Mouse (Mus musculus) small intestine, adult 2 months (tissue): ENCODE measurements around the gene Hcar1. TPM values are rescaled to one million over a fixed set of nuclear protein-coding genes. Genes with fewer than 3 reads are reported as not detected.

Experiments
- H3K27ac ChIP-seq: fragments of 200-500 bp; 2 replicates; pipeline ENCODE4 v1.5.1; 2012; ENCODE audit warnings: low read depth, low read length, control low read depth, inconsistent platforms; ENCODE audit not compliant: insufficient read depth
- H3K27me3 ChIP-seq: fragments of 200-500 bp; 2 replicates; pipeline ENCODE4 v1.6.1; 2012; ENCODE audit warnings: mild to moderate bottlenecking, moderate library complexity, low read length, inconsistent platforms; ENCODE audit not compliant: control insufficient read depth, insufficient read depth
- H3K36me3 ChIP-seq: fragments of 200-500 bp; 2 replicates; pipeline ENCODE4 v1.6.1; 2012; ENCODE audit warnings: mild to moderate bottlenecking, low read length, control low read depth, inconsistent platforms; ENCODE audit not compliant: control insufficient read depth, insufficient read depth
- H3K4me1 ChIP-seq: fragments of 200-500 bp; 2 replicates; pipeline ENCODE4 v1.6.1; 2012; ENCODE audit warnings: low read length, inconsistent platforms, mixed read lengths; ENCODE audit not compliant: control insufficient read depth, insufficient read depth, insufficient read length
- H3K4me3 ChIP-seq: fragments of 200-500 bp; 2 replicates; pipeline ENCODE4 v1.5.1; 2012; ENCODE audit warnings: low read depth, mild to moderate bottlenecking, control low read depth, inconsistent platforms, low read length, moderate library complexity
- CTCF ChIP-seq: fragments of 200-500 bp; IDR thresholded peaks from 2 replicates; pipeline ENCODE4 v1.5.1; 2012; ENCODE audit warnings: low read depth, mild to moderate bottlenecking, control low read depth, inconsistent platforms, low read length, moderate library complexity, mixed read lengths; ENCODE audit not compliant: insufficient replicate concordance, insufficient read length; ENCODE audit errors: extremely low read depth
- POLR2A ChIP-seq: fragments of 200-500 bp; IDR thresholded peaks from 2 replicates; pipeline ENCODE4 v1.6.1; 2012; ENCODE audit warnings: low read depth, mild to moderate bottlenecking, control low read depth, inconsistent platforms, low read length, moderate library complexity
- WGBS: fragments of 180-500 bp; shearing (Covaris S2); methylation state at CpG from one replicate; pipeline ENCODE4 v1.1.7; 2018; 5-methylcytosine and 5-hydroxymethylcytosine counted together
- polyA plus RNA-seq: library from polyadenylated mRNA; depleted of rRNA; stranded (reverse); fragments of >200 nt; gene quantifications from 2 replicates; pipeline ENCODE4 v1.2.3, GENCODE M21; 2012

The Hcar1 gene
- polyA plus RNA-seq, 1 experiment, result 3.9 TPM

DNA sequence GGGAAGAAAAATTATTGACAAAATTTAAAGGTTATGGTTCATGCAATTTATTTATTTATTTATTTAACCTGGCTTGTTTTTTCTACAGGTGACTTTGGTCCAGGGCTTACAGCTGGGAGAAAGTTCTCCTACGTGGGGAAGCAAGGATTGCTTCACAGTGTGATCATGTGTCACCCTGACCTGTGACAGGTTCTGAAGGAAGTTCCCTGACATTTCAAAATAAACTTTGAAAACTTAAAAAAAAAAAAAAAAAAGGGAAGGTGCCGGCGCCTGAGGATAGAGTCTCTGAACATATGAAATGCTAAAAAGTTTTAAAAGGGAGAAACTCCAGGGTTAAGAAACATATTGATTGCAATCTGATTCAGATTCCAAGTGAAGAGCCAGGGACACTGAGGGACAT lies 6.5 kb upstream of the Hcar1 start:
- TF ChIP-seq POLR2A, result no peak
- TF ChIP-seq CTCF, result no peak
- Histone ChIP-seq H3K36me3 (no peaks in the 10 kb centered on the region), H3K4me1 (no peaks in the 10 kb centered on the region), H3K4me3 (no peak overlapping the region), H3K27ac (no peak overlapping the region), H3K27me3 (no peaks in the 10 kb centered on the region)
- WGBS, result 71% methylated on average over 3 of the region's 3 CpGs

DNA sequence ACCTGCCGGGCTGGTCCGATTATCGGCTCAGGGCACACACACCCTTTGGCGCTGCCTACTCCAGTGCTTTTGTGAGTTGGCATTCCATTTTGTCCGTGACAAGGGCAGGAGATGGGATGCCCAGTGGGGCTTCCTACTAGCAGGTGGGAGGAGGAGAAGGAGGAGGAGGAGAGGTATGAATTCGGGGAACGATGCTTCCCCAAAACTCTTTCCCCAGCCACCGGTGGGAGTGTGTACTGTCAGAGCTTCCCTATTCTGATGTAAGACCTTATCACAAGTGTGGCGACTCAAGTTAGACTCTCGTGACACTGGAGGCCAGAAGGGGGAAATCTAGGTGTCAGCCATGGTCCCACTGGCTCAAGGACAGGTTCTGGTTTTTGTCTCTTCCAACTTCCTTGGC lies 4.5 kb upstream of the Hcar1 start:
- Histone ChIP-seq H3K27ac (no peak overlapping the region), H3K27me3 (no peaks in the 10 kb centered on the region), H3K36me3 (no peaks in the 10 kb centered on the region), H3K4me1 (peaks cover 8% of the 10 kb centered on the region), H3K4me3 (no peak overlapping the region)
- 49% methylated on average over 10 of the region's 10 CpGs for WGBS
- TF ChIP-seq CTCF, result no peak
- TF ChIP-seq POLR2A, result no peak

DNA sequence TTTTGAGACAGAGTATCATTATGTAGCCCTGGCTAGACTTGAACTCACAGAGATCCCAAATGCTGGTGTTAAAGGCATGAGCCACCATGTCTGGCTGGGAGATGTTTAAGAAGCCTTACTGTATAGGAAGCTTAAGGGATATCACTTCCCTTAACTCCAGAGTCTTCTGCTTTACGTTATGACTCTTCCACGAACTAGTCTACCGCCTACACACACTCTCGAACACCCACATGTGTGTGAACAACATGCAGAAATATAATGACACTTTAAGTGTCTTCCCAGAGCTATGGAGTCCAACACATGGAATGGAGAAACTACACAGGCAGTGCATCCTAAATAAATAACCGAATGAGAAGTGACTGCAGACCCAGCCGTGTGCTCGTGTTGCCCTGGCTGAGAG lies 4.1 kb upstream of the Hcar1 start:
- no peaks in the 10 kb centered on the region for H3K36me3 ChIP-seq
- WGBS, result 62% methylated on average over 7 of the region's 7 CpGs
- no peak overlapping the region for H3K27ac ChIP-seq
- peaks cover 8% of the 10 kb centered on the region for H3K4me1 ChIP-seq
- no peaks in the 10 kb centered on the region for H3K27me3 ChIP-seq
- H3K4me3 ChIP-seq, result no peak overlapping the region
- TF ChIP-seq POLR2A (no peak), CTCF (no peak)

- no peaks in the 10 kb centered on the region for H3K27me3 ChIP-seq
- H3K4me3 ChIP-seq, result no peak overlapping the region
- H3K4me1 ChIP-seq, result peaks cover 8% of the 10 kb centered on the region
- no peaks in the 10 kb centered on the region for H3K36me3 ChIP-seq
- no peak overlapping the region for H3K27ac ChIP-seq
- TF ChIP-seq CTCF, result no peak
- 84% methylated on average over 14 of the region's 14 CpGs for WGBS
Measured at GRCm38 (mm10) chr5:123880778-123881177, 958 bp upstream of the Hcar1 start.

- Histone ChIP-seq H3K4me1 (peaks cover 8% of the 10 kb centered on the region), H3K27ac (0 out of 2 replicates have a peak overlapping the region, but pooled peaks have one; percentile 20), H3K36me3 (no peaks in the 10 kb centered on the region), H3K4me3 (peak overlapping the region; percentile 55), H3K27me3 (no peaks in the 10 kb centered on the region)
- WGBS, result 4% methylated on average over 14 of the region's 14 CpGs
- TF ChIP-seq POLR2A, result no peak
- TF ChIP-seq CTCF, result no peak
Measured at GRCm38 (mm10) chr5:123878056-123878455, 1.8 kb downstream of the Hcar1 start.

- Histone ChIP-seq H3K36me3 (no peaks in the 10 kb centered on the region), H3K4me3 (no peak overlapping the region), H3K27me3 (no peaks in the 10 kb centered on the region), H3K4me1 (no peaks in the 10 kb centered on the region), H3K27ac (no peak overlapping the region)
- 79% methylated on average over 5 of the region's 5 CpGs for WGBS
- TF ChIP-seq POLR2A (no peak), CTCF (no peak)
Measured at GRCm38 (mm10) chr5:123874177-123874576, 5.6 kb downstream of the Hcar1 start.

GRCm38 (mm10) chr5:123869615-123870014 lies 10.2 kb downstream of the Hcar1 start:
- TF ChIP-seq CTCF (no peak), POLR2A (no peak)
- no peaks in the 10 kb centered on the region; the same call in 1 of the 2 replicates for H3K4me1 ChIP-seq
- H3K27me3 ChIP-seq, result no peaks in the 10 kb centered on the region
- H3K27ac ChIP-seq, result peak overlapping the region; percentile 31; the same call in 1 of the 2 replicates
- no peaks in the 10 kb centered on the region for H3K36me3 ChIP-seq
- no peak overlapping the region for H3K4me3 ChIP-seq
- 74% methylated on average over 4 of the region's 4 CpGs for WGBS

GRCm38 (mm10) chr5:123866457-123866856 lies 13.4 kb downstream of the Hcar1 start:
- WGBS, result 80% methylated on average over 4 of the region's 4 CpGs
- TF ChIP-seq CTCF, result no peak
- no peak for TF ChIP-seq POLR2A
- no peaks in the 10 kb centered on the region for H3K27me3 ChIP-seq
- H3K27ac ChIP-seq, result no peak overlapping the region
- no peaks in the 10 kb centered on the region for H3K36me3 ChIP-seq
- H3K4me1 ChIP-seq, result peaks cover 3% of the 10 kb centered on the region; the same call in 1 of the 2 replicates
- no peak overlapping the region for H3K4me3 ChIP-seq
